Mouse (Mus musculus): ENCODE measurements around the gene Cd300a. TPM values are rescaled to one million over a fixed set of nuclear protein-coding genes. Genes with fewer than 3 reads are reported as not detected.

Gene Cd300a
- polyA plus RNA-seq, 1 experiment from 2014 or later = 0.87 TPM

DNA sequence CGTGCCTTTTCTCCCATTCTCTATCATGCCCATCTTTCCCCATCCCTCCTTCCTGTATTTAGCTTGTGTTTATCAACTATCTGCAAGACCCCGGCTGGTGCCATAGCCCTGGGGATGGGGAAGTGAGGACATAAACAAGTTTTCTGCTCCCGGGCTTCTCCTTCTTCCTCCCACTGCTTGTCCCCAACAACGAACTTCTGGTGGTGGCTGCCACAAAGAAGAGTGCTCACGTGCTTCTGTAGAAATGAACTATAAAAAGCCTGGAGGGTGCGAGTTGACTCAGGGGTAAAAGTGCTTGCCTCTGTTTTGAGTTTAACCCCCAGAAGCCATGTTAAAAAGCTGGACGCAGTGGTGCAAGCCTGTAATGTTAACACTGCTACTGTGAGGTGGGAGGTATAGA lies 25.1 kb downstream of the Cd300a start:
- no peaks in the 10 kb centered on the region for H3K4me1 ChIP-seq
- 41% methylated on average over 7 of the region's 7 CpGs for WGBS

GRCm38 (mm10) chr11:114917120-114917519 lies 27.3 kb downstream of the Cd300a start:
- Histone ChIP-seq H3K36me3 (no peaks in the 10 kb centered on the region), H3K9ac (no peak overlapping the region), H3K9me3 (no peaks in the 10 kb centered on the region), H3K27me3 (no peaks in the 10 kb centered on the region), H3K27ac (no peak overlapping the region), H3K4me1 (no peaks in the 10 kb centered on the region), H3K4me2 (replicated peaks) (no peak overlapping the region), H3K4me3 (no peak overlapping the region)
- ATAC-seq (ENCODE audit: insufficient number of reproducible peaks, insufficient read depth, low FRiP score, low TSS enrichment) = no peak
- 80% methylated on average over 6 of the region's 6 CpGs for WGBS

More for the DNA sequence above, 25.1 kb downstream of the Cd300a start:
- Histone ChIP-seq H3K4me3 (no peak overlapping the region), H3K27me3 (no peaks in the 10 kb centered on the region), H3K27ac (no peak overlapping the region), H3K9ac (no peak overlapping the region), H3K4me2 (replicated peaks) (no peak overlapping the region), H3K9me3 (no peaks in the 10 kb centered on the region), H3K36me3 (no peaks in the 10 kb centered on the region)
- no peak for ATAC-seq (ENCODE audit: insufficient number of reproducible peaks, insufficient read depth, low FRiP score, low TSS enrichment)

DNA sequence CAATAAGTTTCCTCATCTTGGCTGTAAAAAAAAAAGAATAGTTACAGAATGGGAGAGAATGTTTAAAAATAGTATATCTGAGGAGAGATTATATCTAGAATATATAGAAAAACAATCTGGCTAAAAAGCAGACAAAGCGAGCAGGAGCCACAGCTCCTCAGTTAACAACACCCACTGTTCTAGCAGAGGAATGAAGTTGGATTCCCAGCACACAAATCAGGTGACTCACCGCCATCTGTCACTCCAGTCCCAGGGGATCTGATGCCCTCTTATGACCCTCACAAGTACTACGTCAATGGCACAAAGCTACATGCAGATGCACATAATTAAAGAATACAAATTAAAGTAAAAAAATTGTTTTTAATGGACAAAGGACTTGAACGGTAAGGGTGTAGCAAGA lies 32.6 kb downstream of the Cd300a start:
- H3K4me1 ChIP-seq = no peaks in the 10 kb centered on the region
- no peaks in the 10 kb centered on the region for H3K9me3 ChIP-seq
- H3K27me3 ChIP-seq = no peaks in the 10 kb centered on the region
- WGBS = 68% methylated on average over 4 of the region's 4 CpGs
- H3K36me3 ChIP-seq = no peaks in the 10 kb centered on the region
- no peak overlapping the region for H3K27ac ChIP-seq
- H3K4me2 ChIP-seq (replicated peaks) = no peak overlapping the region
- no peak overlapping the region for H3K9ac ChIP-seq
- H3K4me3 ChIP-seq = no peak overlapping the region
- no peak for ATAC-seq (ENCODE audit: insufficient number of reproducible peaks, insufficient read depth, low FRiP score, low TSS enrichment)

DNA sequence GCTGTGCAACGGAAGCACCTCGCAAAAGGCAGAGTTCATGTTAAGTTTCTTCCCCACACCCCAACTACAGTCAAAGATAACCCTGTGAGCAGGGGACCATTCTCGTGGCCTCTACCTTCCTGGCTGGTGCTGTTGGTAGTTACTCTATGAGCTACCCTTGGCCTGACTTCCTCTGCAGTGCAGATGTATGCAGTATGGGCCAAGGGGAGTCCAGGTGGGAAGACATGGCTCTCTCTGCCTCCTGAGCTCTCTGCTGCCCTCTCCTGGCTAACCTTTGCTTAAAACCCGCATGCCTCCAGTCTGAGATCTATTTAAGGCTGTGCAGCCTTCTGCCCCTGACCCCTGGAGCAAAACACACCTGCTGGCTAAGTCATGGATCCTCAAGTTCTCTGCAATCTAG lies 34.1 kb downstream of the Cd300a start:
- no peak overlapping the region for H3K27ac ChIP-seq
- H3K4me3 ChIP-seq = no peak overlapping the region
- no peaks in the 10 kb centered on the region for H3K36me3 ChIP-seq
- H3K9me3 ChIP-seq = no peaks in the 10 kb centered on the region
- no peak overlapping the region for H3K9ac ChIP-seq
- no peak for ATAC-seq (ENCODE audit: insufficient number of reproducible peaks, insufficient read depth, low FRiP score, low TSS enrichment)
- WGBS = 72% methylated on average over 4 of the region's 4 CpGs
- H3K27me3 ChIP-seq = no peaks in the 10 kb centered on the region
- H3K4me1 ChIP-seq = no peaks in the 10 kb centered on the region
- no peak overlapping the region for H3K4me2 ChIP-seq (replicated peaks)

DNA sequence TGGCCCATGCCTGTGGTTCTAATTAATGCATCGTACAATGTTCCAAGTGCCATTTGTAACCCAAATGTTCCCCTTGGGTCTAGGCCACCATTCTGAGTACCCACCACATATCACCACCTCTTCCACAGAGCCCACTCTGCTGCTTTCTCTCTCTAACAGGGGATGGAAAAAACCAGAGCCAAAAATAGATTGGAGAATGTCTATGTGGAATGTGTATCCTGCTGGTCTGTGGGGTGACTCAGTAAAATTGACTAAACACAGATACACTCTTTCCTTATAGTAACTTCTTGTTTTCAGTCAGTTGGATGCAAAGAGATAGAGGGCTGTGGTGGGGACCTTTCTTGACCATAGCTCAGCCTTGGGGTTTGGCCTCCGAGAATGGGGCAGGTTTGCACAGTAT lies 39.7 kb downstream of the Cd300a start:
- no peaks in the 10 kb centered on the region for H3K36me3 ChIP-seq
- H3K9me3 ChIP-seq = no peaks in the 10 kb centered on the region
- no peaks in the 10 kb centered on the region for H3K4me1 ChIP-seq
- no peak overlapping the region for H3K27ac ChIP-seq
- no peak overlapping the region for H3K4me2 ChIP-seq (replicated peaks)
- no peak for ATAC-seq (ENCODE audit: insufficient number of reproducible peaks, insufficient read depth, low FRiP score, low TSS enrichment)
- no peak overlapping the region for H3K9ac ChIP-seq
- H3K4me3 ChIP-seq = no peak overlapping the region
- no peaks in the 10 kb centered on the region for H3K27me3 ChIP-seq
- WGBS = 81% methylated on average over 2 of the region's 2 CpGs

- ATAC-seq (ENCODE audit: insufficient number of reproducible peaks, insufficient read depth, low FRiP score, low TSS enrichment) = no peak
- Histone ChIP-seq H3K9me3 (no peaks in the 10 kb centered on the region), H3K4me1 (no peaks in the 10 kb centered on the region), H3K27me3 (no peaks in the 10 kb centered on the region), H3K9ac (no peak overlapping the region), H3K4me3 (no peak overlapping the region), H3K36me3 (no peaks in the 10 kb centered on the region), H3K27ac (no peak overlapping the region), H3K4me2 (replicated peaks) (no peak overlapping the region)
- WGBS = 73% methylated on average over 5 of the region's 5 CpGs
These were observed 41.2 kb downstream of the Cd300a start for GRCm38 (mm10) chr11:114931041-114931440.

- no peak overlapping the region for H3K27ac ChIP-seq
- H3K27me3 ChIP-seq = no peaks in the 10 kb centered on the region
- H3K36me3 ChIP-seq = no peaks in the 10 kb centered on the region
- WGBS = 77% methylated on average over 4 of the region's 4 CpGs
- H3K4me3 ChIP-seq = no peak overlapping the region
- no peaks in the 10 kb centered on the region for H3K9me3 ChIP-seq
- H3K4me2 ChIP-seq (replicated peaks) = no peak overlapping the region
- no peaks in the 10 kb centered on the region for H3K4me1 ChIP-seq
- H3K9ac ChIP-seq = no peak overlapping the region
- ATAC-seq (ENCODE audit: insufficient number of reproducible peaks, insufficient read depth, low FRiP score, low TSS enrichment) = no peak
These were observed 43.8 kb downstream of the Cd300a start for GRCm38 (mm10) chr11:114933591-114933990.

DNA sequence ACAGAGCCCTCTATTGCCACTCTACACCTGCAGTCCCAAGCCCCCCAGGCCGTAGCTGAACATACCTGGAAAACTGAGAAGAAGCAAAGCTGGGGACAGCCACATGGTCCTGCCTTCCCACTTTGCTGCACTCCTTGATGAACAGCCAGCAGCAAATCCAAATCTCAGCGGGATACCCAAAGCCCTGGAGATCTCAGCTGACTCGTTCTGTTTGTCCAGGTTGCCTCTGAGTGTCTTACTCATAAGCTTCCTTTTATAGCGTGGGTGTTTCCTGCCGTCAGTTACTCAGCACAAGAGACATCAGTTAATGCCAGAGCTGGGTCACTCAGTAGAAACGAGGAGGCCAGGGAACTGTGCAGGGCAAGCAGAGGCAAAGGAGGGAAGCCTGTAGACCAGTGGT lies 44.3 kb downstream of the Cd300a start, which contains the start of gene Cd300lb:
Gene Cd300lb, minus strand, starts transcription at position 243 of the 400 bp plus-strand sequence.
- WGBS = 59% methylated on average over 6 of the region's 6 CpGs
- H3K9ac ChIP-seq = no peak within 1 kb of the TSS

More for the DNA sequence above, 44.3 kb downstream of the Cd300a start, which contains the start of gene Cd300lb:
- Histone ChIP-seq H3K27ac (no peak within 1 kb of the TSS), H3K4me1 (no peaks in the 10 kb centered on the region), H3K36me3 (no peaks in the 10 kb centered on the region), H3K4me3 (no peak within 1 kb of the TSS), H3K4me2 (replicated peaks) (no peak within 1 kb of the TSS), H3K27me3 (no peaks in the 10 kb centered on the region), H3K9me3 (no peaks in the 10 kb centered on the region)
- ATAC-seq (ENCODE audit: insufficient number of reproducible peaks, insufficient read depth, low FRiP score, low TSS enrichment) = no peak

Other genes with a start within 250 kb of the Cd300a start
- gene Rpl38, start 221.5 kb upstream of the Cd300a start, polyA plus RNA-seq (2016; fragmentation: Nextera tagmentation; extraction: Ambion mirVana) = 893 and 953 TPM in 2 replicates
- 21.6 and 24.5 TPM in 2 replicates for gene Ttyh2, start 214.6 kb upstream of the Cd300a start, polyA plus RNA-seq (2016; fragmentation: Nextera tagmentation; extraction: Ambion mirVana)
- 2.0 and 2.2 TPM in 2 replicates for gene Dnaic2, start 162.6 kb upstream of the Cd300a start, polyA plus RNA-seq (2016; fragmentation: Nextera tagmentation; extraction: Ambion mirVana)
- gene Kif19a, start 124.7 kb upstream of the Cd300a start, polyA plus RNA-seq (2016; fragmentation: Nextera tagmentation; extraction: Ambion mirVana) = 2.1 and 2.4 TPM in 2 replicates
- gene Btbd17, start 94.1 kb upstream of the Cd300a start, polyA plus RNA-seq (2016; fragmentation: Nextera tagmentation; extraction: Ambion mirVana) = 7.6 and 8.7 TPM in 2 replicates
- gene Gpr142, start 91.1 kb upstream of the Cd300a start, polyA plus RNA-seq (2016; fragmentation: Nextera tagmentation; extraction: Ambion mirVana) = not detected in 2 replicates
- gene Gprc5c, start 38.9 kb upstream of the Cd300a start, polyA plus RNA-seq (2016; fragmentation: Nextera tagmentation; extraction: Ambion mirVana) = 55.7 and 56.3 TPM in 2 replicates
- 0.36 TPM in 1 of 2 replicates, not detected in the other for gene Cd300lb, start 44.3 kb downstream of the Cd300a start, polyA plus RNA-seq (2016; fragmentation: Nextera tagmentation; extraction: Ambion mirVana)
- gene Cd300c, start 79.1 kb downstream of the Cd300a start, polyA plus RNA-seq (2016; fragmentation: Nextera tagmentation; extraction: Ambion mirVana) = not detected in 2 replicates
- gene Cd300ld, start 99.9 kb downstream of the Cd300a start, polyA plus RNA-seq (2016; fragmentation: Nextera tagmentation; extraction: Ambion mirVana) = not detected in 2 replicates
- gene Cd300c2, start 111.8 kb downstream of the Cd300a start, polyA plus RNA-seq (2016; fragmentation: Nextera tagmentation; extraction: Ambion mirVana) = 0.95 and 0.97 TPM in 2 replicates
- not detected in 2 replicates for gene Cd300ld2, start 126.2 kb downstream of the Cd300a start, polyA plus RNA-seq (2016; fragmentation: Nextera tagmentation; extraction: Ambion mirVana)
- gene Cd300ld4, start 137.0 kb downstream of the Cd300a start, polyA plus RNA-seq (2016; fragmentation: Nextera tagmentation; extraction: Ambion mirVana) = not detected in 2 replicates
- gene Cd300ld5, start 147.7 kb downstream of the Cd300a start, polyA plus RNA-seq (2016; fragmentation: Nextera tagmentation; extraction: Ambion mirVana) = not detected in 2 replicates
- gene Cd300ld3, start 158.4 kb downstream of the Cd300a start, polyA plus RNA-seq (2016; fragmentation: Nextera tagmentation; extraction: Ambion mirVana) = not detected in 2 replicates
- 0.10 TPM in 1 of 2 replicates, not detected in the other for gene Cd300e, start 172.1 kb downstream of the Cd300a start, polyA plus RNA-seq (2016; fragmentation: Nextera tagmentation; extraction: Ambion mirVana)
- 1.9 and 2.1 TPM in 2 replicates for gene Rab37, start 201.4 kb downstream of the Cd300a start, polyA plus RNA-seq (2016; fragmentation: Nextera tagmentation; extraction: Ambion mirVana)
- gene Cd300lf, start 244.0 kb downstream of the Cd300a start, polyA plus RNA-seq (2016; fragmentation: Nextera tagmentation; extraction: Ambion mirVana) = 0.28 TPM in 1 of 2 replicates, not detected in the other